Mouse (Mus musculus) erythroblast, embryonic 14.5 days (primary cell): ENCODE results near the gene Wdtc1. TPM values are rescaled to one million over a fixed set of nuclear protein-coding genes. Genes with fewer than 3 reads are reported as not detected.
A peak's percentile ranks its signal among the peaks of the same experiment; 100 is the strongest.

Experiments used
- H3K27me3 ChIP-seq: 2 replicates; pipeline ENCODE4 v1.6.1; 2012; ENCODE audit warnings: inconsistent platforms; ENCODE audit not compliant: control insufficient read depth
- H3K36me3 ChIP-seq: 2 replicates; pipeline ENCODE4 v1.6.1; 2012; ENCODE audit warnings: mild to moderate bottlenecking, inconsistent platforms; ENCODE audit not compliant: control insufficient read depth
- H3K4me1 ChIP-seq: 2 replicates; pipeline ENCODE4 v1.6.1; 2012; ENCODE audit warnings: inconsistent platforms; ENCODE audit not compliant: control insufficient read depth
- H3K4me3 ChIP-seq: replicated peaks from 2 replicates; pipeline ENCODE3; 2012; ENCODE audit warnings: moderate library complexity, mild to moderate bottlenecking, inconsistent platforms
- H3K9me3 ChIP-seq: 2 replicates; pipeline ENCODE4 v1.6.1; 2012; ENCODE audit warnings: low read length, inconsistent platforms, mixed read lengths; ENCODE audit not compliant: control insufficient read depth
- GATA1 ChIP-seq: IDR thresholded peaks from 2 replicates; pipeline ENCODE4 v1.6.1; 2012; ENCODE audit warnings: low read length, inconsistent platforms, mixed read lengths
- TAL1 ChIP-seq: IDR thresholded peaks from 3 replicates; pipeline ENCODE4 v1.6.1; 2012; ENCODE audit warnings: low read length, inconsistent platforms, mixed read lengths
- polyA plus RNA-seq: library from polyadenylated mRNA; stranded (reverse); fragments of >175 nt; gene quantifications from 2 replicates; pipeline ENCODE4 v1.2.3, GENCODE M21; 2012

Wdtc1 gene
- polyA plus RNA-seq, 1 experiment: 23.1 TPM

DNA sequence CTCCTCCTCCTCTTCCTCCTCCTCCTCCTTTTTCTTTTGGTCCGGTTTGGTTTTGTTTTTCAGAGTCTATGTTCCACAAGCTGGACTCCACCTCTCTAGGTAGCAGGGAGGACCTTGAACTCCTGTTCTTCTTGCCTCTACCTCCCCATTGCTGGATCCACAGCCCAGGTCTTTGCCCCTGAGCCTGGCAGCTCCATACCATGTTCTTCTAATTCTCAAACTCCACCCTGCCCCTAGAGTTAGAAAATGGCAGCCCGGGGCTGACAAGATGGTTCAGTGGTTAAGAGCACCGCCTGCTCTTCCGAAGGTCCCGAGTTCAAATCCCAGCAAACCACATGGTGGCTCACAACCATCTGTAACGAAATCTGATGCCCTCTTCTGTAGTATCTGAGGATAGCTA, 1.4 kb upstream of the Wdtc1 start:
- Histone ChIP-seq H3K4me1 (peaks cover 18% of the 10 kb centered on the region), H3K36me3 (no peaks in the 10 kb centered on the region), H3K4me3 (no peak overlapping the region), H3K27me3 (no peaks in the 10 kb centered on the region), H3K9me3 (no peaks in the 10 kb centered on the region)
- TF ChIP-seq TAL1 (no peak), GATA1 (no peak)

DNA sequence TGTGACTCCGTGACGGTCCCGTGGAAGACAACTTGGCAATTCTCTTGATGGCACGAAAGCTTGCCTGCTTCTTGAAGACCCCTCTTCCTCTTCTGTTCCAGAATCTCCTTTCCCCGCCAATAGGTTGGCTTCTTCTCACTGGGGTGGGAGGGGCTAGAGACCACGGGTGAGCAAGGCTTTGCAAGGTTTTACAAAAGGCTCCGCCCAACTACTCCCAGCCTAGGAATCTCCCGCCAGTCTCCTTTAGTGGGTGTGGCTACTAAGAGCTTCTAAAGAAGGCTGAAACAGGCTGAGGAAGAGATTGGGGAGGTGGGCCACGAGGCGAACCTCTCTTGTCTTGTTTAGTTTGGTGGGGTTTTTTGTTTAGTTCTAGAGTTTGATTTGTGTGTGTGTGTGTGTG, 484 bp downstream of the Wdtc1 start:
- no peaks in the 10 kb centered on the region for H3K9me3 ChIP-seq

DNA sequence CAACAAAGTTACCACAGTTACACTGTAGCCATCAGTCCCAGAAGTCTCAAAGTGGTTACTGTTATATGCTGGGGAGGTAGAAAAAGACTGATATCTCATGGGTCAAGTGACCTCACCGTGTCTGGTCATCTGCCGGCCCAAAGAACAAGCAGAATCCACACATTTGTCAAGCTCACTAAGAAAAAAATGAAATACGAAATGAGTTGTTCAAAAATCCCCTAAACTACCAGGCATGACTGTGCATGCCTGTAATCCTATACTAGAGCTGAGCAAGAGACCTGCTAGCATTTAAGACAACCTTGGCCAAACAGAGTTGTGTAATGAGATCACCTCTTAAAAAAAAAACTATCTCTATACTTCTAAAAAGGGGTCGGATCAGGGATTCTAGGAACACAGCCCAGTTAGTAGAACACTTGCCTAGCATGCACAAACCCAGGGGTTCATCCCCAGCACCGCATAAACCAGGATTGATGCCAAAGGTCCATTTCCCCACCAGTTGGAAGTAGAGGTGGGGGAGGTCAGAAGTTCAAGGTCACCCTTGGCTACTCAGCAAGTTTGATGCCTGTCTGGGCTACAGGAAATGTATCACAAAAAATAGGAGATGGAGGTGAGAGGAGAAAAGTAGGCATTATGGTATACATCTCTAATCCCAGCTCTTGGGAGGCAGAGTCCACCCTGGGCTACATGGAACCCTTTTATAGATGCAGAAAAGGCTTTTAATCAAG, 5.1 kb downstream of the Wdtc1 start:
- no peak for TF ChIP-seq GATA1
- TF ChIP-seq TAL1: no peak
- peaks cover 6% of the 10 kb centered on the region for H3K27me3 ChIP-seq
- H3K9me3 ChIP-seq: no peaks in the 10 kb centered on the region
- H3K4me1 ChIP-seq: peaks cover 9% of the 10 kb centered on the region
- H3K4me3 ChIP-seq: no peak overlapping the region
- no peaks in the 10 kb centered on the region for H3K36me3 ChIP-seq

More for the DNA sequence above, 484 bp downstream of the Wdtc1 start:
- H3K36me3 ChIP-seq: no peaks in the 10 kb centered on the region
- no peaks in the 10 kb centered on the region for H3K27me3 ChIP-seq
- TF ChIP-seq GATA1 (no peak), TAL1 (no peak)
- H3K4me3 ChIP-seq: peak overlapping the region; percentile 27
- peaks cover 18% of the 10 kb centered on the region for H3K4me1 ChIP-seq

DNA sequence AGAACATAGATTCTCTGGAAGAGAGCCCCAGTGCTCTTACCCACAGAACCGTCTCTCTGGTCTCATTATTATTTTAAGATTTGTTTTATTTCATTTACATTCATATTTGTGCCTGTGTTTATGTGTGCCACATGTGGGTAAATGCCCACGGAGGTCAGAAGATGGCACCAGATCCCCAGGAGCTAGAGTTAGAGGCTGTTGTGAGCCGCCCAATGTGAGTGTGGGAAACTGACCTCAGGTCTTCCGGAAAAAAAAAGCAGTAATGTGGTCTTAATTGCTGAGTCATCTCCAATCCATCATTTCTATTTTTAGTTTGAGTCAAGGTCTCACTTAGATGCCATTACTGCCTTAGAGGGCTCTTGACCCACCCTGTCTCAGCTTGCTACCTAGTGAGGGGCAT, 5.7 kb downstream of the Wdtc1 start:
- Histone ChIP-seq H3K9me3 (no peaks in the 10 kb centered on the region), H3K27me3 (peaks cover 12% of the 10 kb centered on the region), H3K36me3 (no peaks in the 10 kb centered on the region), H3K4me3 (no peak overlapping the region), H3K4me1 (peaks cover 3% of the 10 kb centered on the region)
- TF ChIP-seq GATA1: no peak
- no peak for TF ChIP-seq TAL1

DNA sequence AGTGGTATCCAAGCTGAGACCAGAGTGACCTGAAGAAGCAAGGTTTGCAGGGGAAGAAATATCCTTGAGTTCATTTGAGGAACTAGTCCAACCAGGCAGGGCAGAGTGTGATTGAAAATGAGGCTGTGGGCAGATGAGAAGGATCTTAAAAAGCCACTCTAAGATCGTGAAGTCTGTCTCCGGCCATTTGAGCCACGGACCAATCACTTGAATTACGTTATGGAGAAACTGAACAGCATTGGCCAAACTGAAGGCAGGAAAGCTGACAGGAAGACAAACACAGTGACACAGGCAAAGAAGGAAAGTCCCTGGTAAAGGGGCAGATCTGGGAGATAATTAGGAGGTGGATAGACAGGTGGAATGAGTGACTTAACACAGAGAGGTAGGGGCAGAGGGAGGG, 6.7 kb downstream of the Wdtc1 start:
- H3K4me3 ChIP-seq: no peak overlapping the region
- TF ChIP-seq TAL1: no peak
- TF ChIP-seq GATA1: no peak

DNA sequence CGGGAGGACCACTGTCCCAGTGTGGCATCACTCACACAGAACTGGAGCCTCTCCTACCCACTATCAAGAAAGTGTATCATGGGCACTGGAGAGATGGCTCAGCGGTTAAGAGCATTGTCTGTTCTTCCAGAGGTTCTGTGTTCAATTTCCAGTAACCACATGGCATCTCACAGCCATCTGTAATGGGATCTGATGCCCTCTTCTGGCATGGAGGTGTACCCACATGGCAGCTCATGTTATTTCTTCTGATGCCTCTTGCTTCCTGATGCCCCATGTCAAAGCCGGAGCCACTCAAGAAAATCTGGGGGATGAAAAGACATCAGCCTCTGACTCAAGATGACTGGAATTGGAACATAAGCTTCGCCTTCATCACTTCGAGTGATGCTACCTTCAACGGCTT, 7.6 kb downstream of the Wdtc1 start:
- peaks cover 26% of the 10 kb centered on the region for H3K27me3 ChIP-seq
- no peak overlapping the region for H3K4me3 ChIP-seq
- no peaks in the 10 kb centered on the region for H3K9me3 ChIP-seq
- no peaks in the 10 kb centered on the region for H3K4me1 ChIP-seq
- no peaks in the 10 kb centered on the region for H3K36me3 ChIP-seq
- TF ChIP-seq GATA1: no peak
- TF ChIP-seq TAL1: no peak

More for the DNA sequence above, 6.7 kb downstream of the Wdtc1 start:
- no peaks in the 10 kb centered on the region for H3K36me3 ChIP-seq
- no peaks in the 10 kb centered on the region for H3K4me1 ChIP-seq
- peaks cover 18% of the 10 kb centered on the region for H3K27me3 ChIP-seq
- no peaks in the 10 kb centered on the region for H3K9me3 ChIP-seq

DNA sequence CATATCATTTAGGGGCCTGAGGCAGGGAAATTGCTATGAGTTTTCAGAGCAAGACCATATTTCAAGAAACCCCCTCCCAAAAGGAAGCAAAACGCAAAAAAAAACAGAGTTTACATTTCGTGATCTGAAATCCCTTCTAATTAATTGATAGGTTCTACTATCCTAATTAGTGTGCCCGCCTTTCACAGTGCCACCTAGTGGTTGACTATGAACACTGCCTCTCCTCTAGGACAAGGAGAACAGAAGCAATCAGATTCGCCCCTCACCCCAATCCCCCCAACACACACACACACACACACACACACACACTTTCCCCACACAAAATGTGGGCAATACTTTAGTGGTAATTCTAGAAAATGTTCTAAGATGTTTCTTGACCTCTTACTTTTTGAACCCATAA, 9.2 kb downstream of the Wdtc1 start:
- Histone ChIP-seq H3K36me3 (no peaks in the 10 kb centered on the region), H3K4me1 (peaks cover 10% of the 10 kb centered on the region), H3K27me3 (peaks cover 27% of the 10 kb centered on the region), H3K4me3 (no peak overlapping the region), H3K9me3 (no peaks in the 10 kb centered on the region)
- TF ChIP-seq TAL1: no peak
- TF ChIP-seq GATA1: no peak

GRCm38 (mm10) chr4:133340217-133340616, 13.1 kb downstream of the Wdtc1 start:
- H3K36me3 ChIP-seq: no peaks in the 10 kb centered on the region
- TF ChIP-seq GATA1 (no peak), TAL1 (no peak)
- peaks cover 22% of the 10 kb centered on the region for H3K4me1 ChIP-seq
- no peaks in the 10 kb centered on the region for H3K9me3 ChIP-seq
- H3K27me3 ChIP-seq: peaks cover 24% of the 10 kb centered on the region
- no peak overlapping the region for H3K4me3 ChIP-seq

DNA sequence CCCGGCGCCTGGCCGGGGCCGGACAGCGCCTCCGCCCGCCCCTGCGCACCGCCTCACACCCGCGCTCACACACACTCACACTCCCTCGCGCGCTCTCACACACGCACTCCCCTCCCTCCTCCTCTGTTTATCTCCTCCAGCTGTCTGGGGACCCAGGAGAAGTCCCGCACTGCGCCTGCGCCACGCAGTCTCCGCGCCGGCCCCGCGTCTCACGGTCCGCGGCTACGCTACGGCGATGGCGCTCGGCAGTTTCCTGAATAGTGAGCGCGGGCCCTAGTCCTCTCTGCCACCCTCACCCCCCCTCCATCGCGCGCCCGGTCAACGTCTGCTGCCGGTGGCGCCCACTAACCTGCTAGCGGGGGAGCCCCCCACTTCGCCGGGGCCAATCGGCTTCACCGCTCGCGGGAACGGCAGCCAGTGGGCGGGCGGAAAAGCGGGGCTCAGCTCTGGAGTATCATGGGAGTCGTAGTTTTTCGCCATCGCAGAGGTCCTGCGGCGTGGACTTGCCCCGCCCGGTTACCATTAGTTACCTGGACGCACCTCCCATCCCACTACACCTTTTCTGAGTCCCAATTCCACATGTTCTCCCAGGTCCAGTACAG, 14.0 kb downstream of the Wdtc1 start:
- peak; percentile 35; the same call in 1 of the 2 replicates for TF ChIP-seq GATA1
- TF ChIP-seq TAL1: no peak
- peaks cover 24% of the 10 kb centered on the region for H3K27me3 ChIP-seq
- no peaks in the 10 kb centered on the region for H3K9me3 ChIP-seq
- H3K4me3 ChIP-seq: peak overlapping the region; percentile 92
- peaks cover 22% of the 10 kb centered on the region for H3K4me1 ChIP-seq
- no peaks in the 10 kb centered on the region for H3K36me3 ChIP-seq
